Comparison of ENCODE assay signal across 20 mouse cellular contexts in genomic region chr5:36876777-36877396, GRCm38 (mm10). TPM values are rescaled to one million over a fixed set of nuclear protein-coding genes. Genes with fewer than 3 reads are reported as not detected.
A peak's percentile ranks its signal among the peaks of the same experiment; 100 is the strongest.
DNase-seq lines count a peak whose midpoint lies in the region; ATAC-seq and TF ChIP-seq lines count a peak whose summit lies in the region.
"Had no signal": no experiment of that assay in that cellular context is flagged by ENCODE, and none has a peak within 500 bp of the region (broad histone marks: within the 10 kb centered on the region; RNA-seq: fewer than 3 reads in every experiment).

No protein-coding gene starts in this region.

- H3K9ac ChIP-seq in hindbrain, postnatal 0 days (replicated peaks; ENCODE audit: low read length): no peak overlapping the region
- H3K9ac ChIP-seq: forebrain, postnatal 0 days; limb, embryonic 15.5 days had no signal

- no peak overlapping the region for H3K4me2 ChIP-seq in hindbrain, postnatal 0 days (ENCODE audit: low read depth, low read length)
- H3K4me2 ChIP-seq: limb, embryonic 15.5 days had no signal

- no peak for TF ChIP-seq CTCF in layer of hippocampus, adult 2 months (conservative IDR thresholded peaks at IDR 0.05)
- TF ChIP-seq CTCF in hindbrain, postnatal 0 days (IDR thresholded peaks at IDR 0.05; ENCODE audit: low read depth): no peak

- ATAC-seq in hindbrain, postnatal 0 days: peak; percentile 58
- ATAC-seq: CD4-positive, CD25-positive, alpha-beta regulatory T cell, adult 4 months; forebrain, postnatal 0 days had no signal

- WGBS in hindbrain, postnatal 0 days: 29% methylated on average over 7 of the region's 7 CpGs

- no peaks in the 10 kb centered on the region for H3K27me3 ChIP-seq in hindbrain, postnatal 0 days (ENCODE audit: insufficient read depth, low read length)

- DNase-seq in layer of hippocampus, adult 2 months (ENCODE audit: low spot score in 2 of 2): no peak
- no peak for DNase-seq in layer of hippocampus, postnatal 14 days (ENCODE audit: low spot score in 2 of 2)
- peak; percentile 59 for DNase-seq in retina, postnatal 1 day
- DNase-seq in retina, embryonic 14.5 days (ENCODE audit: low spot score): no peak
- DNase-seq in cerebellum, adult 9-10 months: peak; percentile 43
- DNase-seq in hindbrain, postnatal 0 days (ENCODE audit: low spot score): peak; percentile 61
- no peak for DNase-seq in gastrocnemius, adult 8-10 months (ENCODE audit: low spot score in 2 of 2)
- DNase-seq: forebrain, postnatal 0 days; gastrocnemius, postnatal 14 days; kidney, adult 18-20 months; kidney, postnatal 36 days; lung, postnatal 14 days; thymus, postnatal 4 days had no signal

- H3K4me3 ChIP-seq in layer of hippocampus, adult 2 months: no peak overlapping the region
- no peak overlapping the region for H3K4me3 ChIP-seq in hindbrain, postnatal 0 days (ENCODE audit: low read length)
- H3K4me3 ChIP-seq: erythroblast, embryonic 14.5 days; limb, embryonic 15.5 days; myocyte had no signal

- peaks cover 12% of the 10 kb centered on the region; the same call in 1 of the 2 replicates for H3K4me1 ChIP-seq in hindbrain, postnatal 0 days (ENCODE audit: insufficient read depth, low read length)
- H3K4me1 ChIP-seq: limb, embryonic 15.5 days had no signal

- H3K36me3 ChIP-seq in hindbrain, postnatal 0 days (ENCODE audit: insufficient read depth, low read length): no peaks in the 10 kb centered on the region
- H3K36me3 ChIP-seq: limb, embryonic 15.5 days had no signal

- H3K27ac ChIP-seq in layer of hippocampus, adult 2 months: peak overlapping the region; percentile 86
- H3K27ac ChIP-seq in hindbrain, postnatal 0 days: peak overlapping the region; percentile 66
- H3K27ac ChIP-seq: limb, embryonic 15.5 days had no signal

- no peaks in the 10 kb centered on the region for H3K9me3 ChIP-seq in hindbrain, postnatal 0 days (ENCODE audit: low read length)
- H3K9me3 ChIP-seq: limb, embryonic 15.5 days had no signal

RNA-seq across cellular contexts. Expression of gene Ppp2r2c, which starts 8.6 kb away (rescaled TPM):
- 100 to 1,000 TPM; 375 to 387 TPM for total RNA-seq in layer of hippocampus, adult 2 months (2021)
- total RNA-seq in layer of hippocampus, postnatal 14 days (2021): 100 to 1,000 TPM; 355 to 364 TPM
- 255 and 263 TPM in 2 replicates for total RNA-seq in hindbrain, postnatal 0 days (2014; rRNA removed)
- polyA plus RNA-seq in hindbrain, postnatal 0 days (2015; fragmentation: Nextera tagmentation; extraction: Ambion mirVana): 103 and 105 TPM in 2 replicates
- total RNA-seq in gastrocnemius, adult 8-10 months (2022): 1 to 10 TPM in 1 of 4 experiments, under 1 TPM in 3; 0.27 to 1.1 (median 0.37) TPM
- total RNA-seq: megakaryocyte-erythroid progenitor cell, adult 5-6 weeks; MEL; neutrophil, adult 5-6 weeks had no signal
- polyA plus RNA-seq: CD4-positive, CD25-positive, alpha-beta regulatory T cell, adult 4 months; erythroblast, embryonic 14.5 days had no signal

RNA-seq across cellular contexts. Expression of gene Man2b2, which starts 46.4 kb away (rescaled TPM):
- total RNA-seq in layer of hippocampus, adult 2 months (2021): 10 to 100 TPM; 29.5 to 31.9 TPM
- 10 to 100 TPM; 19.6 to 20.1 TPM for total RNA-seq in layer of hippocampus, postnatal 14 days (2021)
- 30.0 and 30.2 TPM in 2 replicates for total RNA-seq in hindbrain, postnatal 0 days (2014; rRNA removed)
- polyA plus RNA-seq in hindbrain, postnatal 0 days (2015; fragmentation: Nextera tagmentation; extraction: Ambion mirVana): 16.0 and 17.9 TPM in 2 replicates
- 1 to 10 TPM; 3.7 to 6.0 (median 5.1) TPM for total RNA-seq in gastrocnemius, adult 8-10 months (2022)

Comparison
In these comparisons a context has a peak if more than half of its experiments do, and no peak if none do; other contexts are left out.
1. DNase-seq: peak in retina, postnatal 1 day (single experiment), cerebellum, adult 9-10 months (single experiment) and hindbrain, postnatal 0 days (single experiment); none in layer of hippocampus, adult 2 months (0 of 2), layer of hippocampus, postnatal 14 days (0 of 2), retina, embryonic 14.5 days (single experiment) and gastrocnemius, adult 8-10 months (0 of 2).
2. RNA of gene Ppp2r2c, which starts 8.6 kb away (total RNA-seq): 375 to 387 TPM in layer of hippocampus, adult 2 months, 355 to 364 TPM in layer of hippocampus, postnatal 14 days and 255 to 263 TPM in hindbrain, postnatal 0 days; 0.27 to 1.1 TPM in gastrocnemius, adult 8-10 months; every median in the first group is over 100 times any median in the second.